Mouse (Mus musculus) cerebellum, adult 11-12 months (tissue): Measurements from ENCODE around the gene Prmt1.

Source experiments
- DNase-seq: peaks from one replicate; pipeline ENCODE4 v3.0.0; 2022

Prmt1 gene

GRCm38 (mm10) chr7:45012011-45012410, 25.6 kb upstream of the Prmt1 start:
- no peak for DNase-seq

- DNase-seq: peak; percentile 41
These were observed 22.0 kb upstream of the Prmt1 start for GRCm38 (mm10) chr7:45008411-45008810.

GRCm38 (mm10) chr7:45007846-45008245, 21.5 kb upstream of the Prmt1 start:
- no peak for DNase-seq

- DNase-seq: peak; percentile 33
These were observed 20.8 kb upstream of the Prmt1 start for GRCm38 (mm10) chr7:45007141-45007540.

- DNase-seq: no peak
These were observed 20.1 kb upstream of the Prmt1 start for GRCm38 (mm10) chr7:45006503-45006902.

- DNase-seq: peak; percentile 31
These were observed 19.1 kb upstream of the Prmt1 start for GRCm38 (mm10) chr7:45005321-45005992.

- DNase-seq: no peak
These were observed 18.2 kb upstream of the Prmt1 start for GRCm38 (mm10) chr7:45004546-45004945.

GRCm38 (mm10) chr7:45002440-45002839, 16.1 kb upstream of the Prmt1 start:
- DNase-seq: peak; percentile 40

GRCm38 (mm10) chr7:45000539-45001114, 14.3 kb upstream of the Prmt1 start:
- no peak for DNase-seq

GRCm38 (mm10) chr7:44999753-45000152, 13.4 kb upstream of the Prmt1 start:
- DNase-seq: no peak

- DNase-seq: no peak
These were observed 12.2 kb upstream of the Prmt1 start, which contains the start of gene Bcl2l12 for GRCm38 (mm10) chr7:44998501-44998955. Gene Bcl2l12, minus strand, starts transcription at chr7:44998712.

- no peak for DNase-seq
These were observed 11.6 kb upstream of the Prmt1 start for GRCm38 (mm10) chr7:44997940-44998428.

GRCm38 (mm10) chr7:44997231-44997939, 11.0 kb upstream of the Prmt1 start, which contains the start of gene Irf3:
Gene Irf3, plus strand, starts transcription at chr7:44997648.
- peak; percentile 94 for DNase-seq

- no peak for DNase-seq
These were observed 10.3 kb upstream of the Prmt1 start for GRCm38 (mm10) chr7:44996672-44997071.

- DNase-seq: no peak
These were observed 731 bp upstream of the Prmt1 start for GRCm38 (mm10) chr7:44986879-44987718.

- peak; percentile 82 for DNase-seq
These were observed 675 bp downstream of the Prmt1 start for GRCm38 (mm10) chr7:44985595-44986191.

- no peak for DNase-seq
These were observed 1.6 kb downstream of the Prmt1 start for GRCm38 (mm10) chr7:44984833-44985164.

GRCm38 (mm10) chr7:44983944-44984832, 2.2 kb downstream of the Prmt1 start:
- DNase-seq: peak; percentile 54

GRCm38 (mm10) chr7:44983085-44983484, 3.3 kb downstream of the Prmt1 start:
- peak; percentile 75 for DNase-seq

GRCm38 (mm10) chr7:44981539-44981938, 4.8 kb downstream of the Prmt1 start:
- DNase-seq: peak; percentile 46

- peak; percentile 37 for DNase-seq
These were observed 8.1 kb downstream of the Prmt1 start for GRCm38 (mm10) chr7:44978300-44978699.

- peak; percentile 49 for DNase-seq
These were observed 11.3 kb downstream of the Prmt1 start for GRCm38 (mm10) chr7:44975117-44975419.
